Mouse (Mus musculus) left cerebral cortex, adult 18-20 months (tissue): ENCODE data around the gene Rpl4. TPM values are rescaled to one million over a fixed set of nuclear protein-coding genes. Genes with fewer than 3 reads are reported as not detected.

Experiments used
- microRNA-seq, 2 experiments: library from miRNA; unstranded; fragments of <30 nt; microRNA quantifications; one replicate each; pipeline ENCODE4 v1.2.0; 2021
- total RNA-seq, 2 experiments: library from RNA; stranded (reverse); gene quantifications; 2 replicates each; pipeline ENCODE4 v1.2.3; 2021

Rpl4 gene
- total RNA-seq, 2 experiments from 2014 or later, result 589 to 593 TPM

Small RNA genes within 50 kb of the gene (microRNA-seq; reads per million reads assigned to microRNA genes)
- 0 reads per million in 2 experiments for gene Gm24106

Other genes starting within 250 kb of the Rpl4 start
- 1 to 10 TPM; 2.1 to 2.5 TPM for gene Smad6, start 151.3 kb upstream of the Rpl4 start, total RNA-seq
- gene Lctl, start 56.2 kb upstream of the Rpl4 start, total RNA-seq, result not detected
- gene Zwilch, start 271 bp upstream of the Rpl4 start, total RNA-seq, result 1 to 10 TPM; 3.2 to 3.5 TPM
- gene Snapc5, start 5.9 kb downstream of the Rpl4 start, total RNA-seq, result 10 to 100 TPM; 18.6 to 22.4 TPM
- gene Uchl4, start 61.8 kb downstream of the Rpl4 start, total RNA-seq, result 1 to 10 TPM; 1.9 to 3.7 TPM
- 100 to 1,000 TPM; 292 to 323 TPM for gene Map2k1, start 80.3 kb downstream of the Rpl4 start, total RNA-seq
- 10 to 100 TPM; 12.9 to 13.8 TPM for gene Tipin, start 108.2 kb downstream of the Rpl4 start, total RNA-seq
- gene Dis3l, start 167.9 kb downstream of the Rpl4 start, total RNA-seq, result 10 to 100 TPM; 27.5 to 28.2 TPM
- 10 to 100 TPM; 10.2 to 11.3 TPM for gene Megf11, start 212.3 kb downstream of the Rpl4 start, total RNA-seq